Mouse (Mus musculus) C2C12 (cell line): ENCODE results near the gene Nav2. TPM values are rescaled to one million over a fixed set of nuclear protein-coding genes. Genes with fewer than 3 reads are reported as not detected.

Experiments used
- H3K27me3 ChIP-seq: one replicate; pipeline ENCODE4 v1.6.1; 2011; ENCODE audit not compliant: control insufficient read depth, insufficient read depth, insufficient read length
- H3K36me3 ChIP-seq: one replicate; pipeline ENCODE4 v1.6.1; 2011; ENCODE audit not compliant: control insufficient read depth, insufficient read depth
- H3K4me3 ChIP-seq: one replicate; pipeline ENCODE4 v1.5.1; 2011; ENCODE audit warnings: mild to moderate bottlenecking, control low read depth; ENCODE audit not compliant: poor library complexity, insufficient read depth, severe bottlenecking
- H3K79me2 ChIP-seq: one replicate; pipeline ENCODE4 v1.6.1; 2011; ENCODE audit not compliant: control insufficient read depth, insufficient read depth
- H3K79me3 ChIP-seq: one replicate; pipeline ENCODE4 v1.6.1; 2011; ENCODE audit warnings: low read depth, control low read depth
- H3ac ChIP-seq: one replicate; pipeline ENCODE3; 2011; ENCODE audit warnings: low read depth; ENCODE audit not compliant: control insufficient read depth, insufficient read length
- CEBPB ChIP-seq: IDR thresholded peaks from one replicate; pipeline ENCODE4 v1.6.1; 2011; ENCODE audit warnings: low read depth, mild to moderate bottlenecking, control low read depth, moderate library complexity
- CTCF ChIP-seq: IDR thresholded peaks from one replicate; pipeline ENCODE4 v1.5.1; 2011; ENCODE audit not compliant: control insufficient read depth, insufficient read depth, insufficient read length
- FOSL1 ChIP-seq: IDR thresholded peaks from one replicate; pipeline ENCODE4 v1.8.0; 2011; ENCODE audit warnings: mild to moderate bottlenecking, low read length; ENCODE audit not compliant: poor library complexity, insufficient read depth, severe bottlenecking
- MAX ChIP-seq: IDR thresholded peaks from one replicate; pipeline ENCODE4 v1.6.1; 2011; ENCODE audit warnings: mild to moderate bottlenecking, control low read depth
- MYOD1 ChIP-seq: IDR thresholded peaks from one replicate; pipeline ENCODE4 v1.6.1; 2011; ENCODE audit warnings: low read depth; ENCODE audit not compliant: control insufficient read depth, insufficient read length
- MYOG ChIP-seq: IDR thresholded peaks from one replicate; pipeline ENCODE4 v1.6.1; 2011; ENCODE audit not compliant: control insufficient read depth, insufficient read length; ENCODE audit errors: extremely low read depth
- USF1 ChIP-seq: IDR thresholded peaks from one replicate; pipeline ENCODE4 v1.6.1; 2011; ENCODE audit warnings: low read depth, mild to moderate bottlenecking, control low read depth, moderate library complexity
- polyA plus RNA-seq: library from polyadenylated mRNA; unstranded; fragments of >200 nt; fragmentation: generic; extraction: Trizol; gene quantifications from one replicate; pipeline ENCODE4 v1.2.1, GENCODE M21; 2012; ENCODE audit warnings: missing spikeins

Nav2 gene
- polyA plus RNA-seq, 1 experiment = 4.7 TPM

GRCm38 (mm10) chr7:49562851-49563250 is 654.3 kb downstream of the Nav2 start:
- no peaks in the 10 kb centered on the region for H3K27me3 ChIP-seq
- no peak overlapping the region for H3ac ChIP-seq
- no peak overlapping the region for H3K4me3 ChIP-seq
- H3K79me3 ChIP-seq = no peaks in the 10 kb centered on the region
- TF ChIP-seq USF1 = no peak
- TF ChIP-seq CEBPB = no peak
- TF ChIP-seq MAX = no peak
- no peak for TF ChIP-seq MYOG
- TF ChIP-seq FOSL1 = no peak
- no peak for TF ChIP-seq CTCF
- TF ChIP-seq MYOD1 = no peak
- H3K36me3 ChIP-seq = peaks cover 4% of the 10 kb centered on the region
- no peaks in the 10 kb centered on the region for H3K79me2 ChIP-seq

- H3K36me3 ChIP-seq = peaks cover 4% of the 10 kb centered on the region
- no peaks in the 10 kb centered on the region for H3K27me3 ChIP-seq
- H3K79me2 ChIP-seq = no peaks in the 10 kb centered on the region
- no peak overlapping the region for H3ac ChIP-seq
- no peaks in the 10 kb centered on the region for H3K79me3 ChIP-seq
- TF ChIP-seq CTCF = no peak
- no peak for TF ChIP-seq FOSL1
- no peak for TF ChIP-seq USF1
- no peak for TF ChIP-seq MYOD1
- TF ChIP-seq CEBPB = no peak
- TF ChIP-seq MYOG = no peak
- no peak for TF ChIP-seq MAX
- H3K4me3 ChIP-seq = no peak overlapping the region
Observed at GRCm38 (mm10) chr7:49565084-49565483, 656.6 kb downstream of the Nav2 start.

GRCm38 (mm10) chr7:49565798-49566197 is 657.3 kb downstream of the Nav2 start:
- TF ChIP-seq FOSL1 = no peak
- no peak for TF ChIP-seq USF1
- TF ChIP-seq MAX = no peak
- no peak for TF ChIP-seq MYOG
- no peak for TF ChIP-seq CTCF
- no peak for TF ChIP-seq MYOD1
- TF ChIP-seq CEBPB = no peak
- peaks cover 4% of the 10 kb centered on the region for H3K36me3 ChIP-seq
- H3ac ChIP-seq = no peak overlapping the region
- H3K4me3 ChIP-seq = no peak overlapping the region
- no peaks in the 10 kb centered on the region for H3K27me3 ChIP-seq
- H3K79me2 ChIP-seq = no peaks in the 10 kb centered on the region
- no peaks in the 10 kb centered on the region for H3K79me3 ChIP-seq

DNA sequence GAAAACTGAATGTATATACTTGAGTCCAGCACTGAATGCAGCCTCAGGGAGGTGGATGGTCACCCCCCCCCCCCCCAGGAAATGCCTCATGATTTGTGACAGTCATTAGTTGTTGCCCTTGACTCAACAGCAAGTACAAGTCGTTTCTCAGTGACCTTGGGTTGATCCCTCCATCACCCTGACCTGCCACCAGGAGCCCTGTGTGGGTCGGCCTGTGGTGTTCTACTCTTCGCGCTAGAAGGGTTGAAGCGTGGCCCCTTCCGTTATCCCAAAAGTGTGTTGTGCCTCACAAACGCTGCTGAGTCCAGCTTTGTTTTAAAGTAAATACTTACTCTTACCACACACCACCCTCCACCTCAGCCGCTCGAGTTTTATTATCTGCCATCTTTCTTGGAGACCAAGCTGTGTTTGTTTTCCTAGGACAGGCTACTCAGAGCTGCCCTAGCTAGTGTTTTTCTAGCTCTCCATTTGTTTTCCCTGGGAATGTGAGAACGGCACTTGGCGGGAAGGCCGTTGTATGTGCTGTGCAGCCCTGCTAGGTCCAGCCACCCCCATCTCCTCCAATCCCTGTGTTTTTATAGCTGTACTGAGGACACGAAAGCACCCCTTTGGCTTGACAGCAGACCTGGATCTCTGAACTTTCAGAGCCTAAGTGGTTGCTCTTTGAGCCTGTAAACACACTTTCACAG is 659.0 kb downstream of the Nav2 start:
- H3K79me2 ChIP-seq = no peaks in the 10 kb centered on the region
- H3K36me3 ChIP-seq = peaks cover 4% of the 10 kb centered on the region
- H3K4me3 ChIP-seq = no peak overlapping the region
- no peak overlapping the region for H3ac ChIP-seq
- no peaks in the 10 kb centered on the region for H3K79me3 ChIP-seq
- no peaks in the 10 kb centered on the region for H3K27me3 ChIP-seq
- TF ChIP-seq MAX (no peak), CTCF (no peak), MYOD1 (no peak), USF1 (no peak), CEBPB (no peak), MYOG (no peak), FOSL1 (no peak)

DNA sequence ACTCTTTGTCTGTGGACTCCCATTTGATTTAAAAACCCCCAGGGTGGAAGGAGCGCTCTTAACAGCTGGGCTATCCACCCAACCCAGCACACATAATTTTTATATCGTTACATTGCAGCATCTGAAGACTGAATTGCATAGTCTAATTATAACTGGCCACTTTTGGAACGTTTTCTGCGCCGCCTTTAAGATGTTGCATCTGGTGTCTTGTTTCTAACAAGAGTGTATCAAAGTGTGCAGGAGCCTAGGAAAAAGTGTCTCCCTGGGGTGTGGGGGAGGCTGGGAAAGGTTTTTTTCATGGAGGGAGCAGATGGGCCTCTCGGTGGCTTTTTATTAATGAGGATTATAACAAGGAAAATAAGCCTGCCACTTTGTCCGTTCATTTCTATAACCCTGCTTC is 661.1 kb downstream of the Nav2 start:
- Histone ChIP-seq H3K79me3 (no peaks in the 10 kb centered on the region), H3K79me2 (no peaks in the 10 kb centered on the region), H3K4me3 (no peak overlapping the region), H3ac (no peak overlapping the region), H3K27me3 (no peaks in the 10 kb centered on the region), H3K36me3 (peaks cover 6% of the 10 kb centered on the region)
- no peak for TF ChIP-seq CEBPB
- no peak for TF ChIP-seq CTCF
- TF ChIP-seq MYOD1 = no peak
- TF ChIP-seq MAX = no peak
- TF ChIP-seq USF1 = no peak
- no peak for TF ChIP-seq FOSL1
- no peak for TF ChIP-seq MYOG
